Mouse (Mus musculus) kidney, embryonic 14.5 days (tissue): Measurements from ENCODE around the gene Lrrc8c. TPM values are rescaled to one million over a fixed set of nuclear protein-coding genes. Genes with fewer than 3 reads are reported as not detected.

Experiments
- ATAC-seq: fragments of 200-750 bp; cut with Nextera tagmentation; 2 replicates; pipeline ENCODE4 v1.8.0; 2017; ENCODE audit warnings: moderate number of reproducible peaks, mild to moderate bottlenecking, moderate TSS enrichment, moderate library complexity; ENCODE audit not compliant: low FRiP score, low TSS enrichment
- H3K27ac ChIP-seq: fragments of 300-500 bp; sonication (generic); 2 replicates; pipeline ENCODE4 v1.5.1; 2014; ENCODE audit warnings: low read depth, mild to moderate bottlenecking, low read length, moderate library complexity, mixed read lengths
- H3K27me3 ChIP-seq: fragments of 300-500 bp; sonication (generic); 2 replicates; pipeline ENCODE4 v1.6.1; 2014; ENCODE audit warnings: mild to moderate bottlenecking, low read length; ENCODE audit not compliant: control insufficient read depth, insufficient read depth
- H3K36me3 ChIP-seq: fragments of 300-500 bp; sonication (generic); 2 replicates; pipeline ENCODE4 v1.6.1; 2014; ENCODE audit warnings: low read length, mixed read lengths; ENCODE audit not compliant: control insufficient read depth, insufficient read depth
- H3K4me1 ChIP-seq: fragments of 300-500 bp; sonication (generic); 2 replicates; pipeline ENCODE4 v1.6.1; 2014; ENCODE audit warnings: low read length, mixed read lengths; ENCODE audit not compliant: control insufficient read depth, insufficient read depth
- H3K4me2 ChIP-seq: fragments of 300-500 bp; sonication (generic); replicated peaks from 2 replicates; pipeline ENCODE4 v1.6.1; 2014; ENCODE audit warnings: low read depth, mild to moderate bottlenecking, low read length
- H3K4me3 ChIP-seq: fragments of 300-500 bp; sonication (generic); 2 replicates; pipeline ENCODE4 v1.5.1; 2014; ENCODE audit warnings: mild to moderate bottlenecking, low read length
- H3K9ac ChIP-seq: fragments of 300-500 bp; sonication (generic); 2 replicates; pipeline ENCODE4 v1.6.1; 2014; ENCODE audit warnings: low read depth, mild to moderate bottlenecking, low read length, moderate library complexity
- H3K9me3 ChIP-seq: fragments of 300-500 bp; sonication (generic); 2 replicates; pipeline ENCODE4 v1.6.1; 2016; ENCODE audit warnings: low read length; ENCODE audit not compliant: control insufficient read depth
- WGBS: fragments of 180-500 bp; shearing (Covaris S2); extraction: QIAGEN DNeasy Blood & Tissue Kit; methylation state at CpG from one replicate; pipeline ENCODE4 v1.1.7; 2014; 5-methylcytosine and 5-hydroxymethylcytosine counted together
- polyA plus RNA-seq: library from polyadenylated mRNA; unstranded; fragments of >200 nt; fragmentation: Nextera tagmentation; extraction: Ambion mirVana; gene quantifications from 2 replicates; pipeline ENCODE4 v1.2.1, GENCODE M21; 2014

Lrrc8c gene
- polyA plus RNA-seq, 1 experiment from 2014 or later: 13.1 TPM

GRCm38 (mm10) chr5:105517992-105518625, 1.1 kb upstream of the Lrrc8c start:
- H3K9ac ChIP-seq: no peak overlapping the region; the same call in 1 of the 2 replicates
- no peaks in the 10 kb centered on the region for H3K27me3 ChIP-seq
- H3K9me3 ChIP-seq: no peaks in the 10 kb centered on the region
- peak overlapping the region; percentile 52; the same call in 1 of the 2 replicates for H3K27ac ChIP-seq
- H3K36me3 ChIP-seq: no peaks in the 10 kb centered on the region
- peak overlapping the region; percentile 69 for H3K4me3 ChIP-seq
- WGBS: 13% methylated on average over 7 of the region's 7 CpGs
- no peaks in the 10 kb centered on the region for H3K4me1 ChIP-seq
- H3K4me2 ChIP-seq: peak overlapping the region; percentile 95
- ATAC-seq: no peak

DNA sequence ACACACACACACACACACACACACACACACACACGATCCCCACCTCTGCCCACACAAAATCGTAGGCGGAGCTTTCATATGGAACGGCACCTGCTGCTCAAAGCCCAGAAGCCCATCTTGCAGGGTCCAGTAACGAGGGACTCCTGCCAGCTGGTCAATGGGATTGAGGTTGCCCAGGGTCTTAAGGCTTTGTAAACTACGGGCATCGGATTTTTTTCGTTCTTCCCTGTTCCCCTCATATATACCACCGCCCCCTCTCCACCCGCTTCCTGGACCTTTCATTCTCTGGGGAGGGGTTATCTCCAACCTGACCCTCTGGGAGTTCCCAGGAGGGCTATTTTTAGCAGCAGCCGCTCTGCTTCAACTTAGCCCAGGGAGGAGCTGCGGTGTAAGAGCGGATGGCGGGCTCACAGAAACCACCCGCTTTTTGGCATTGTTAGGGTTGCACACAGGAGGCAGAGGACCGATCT, 527 bp upstream of the Lrrc8c start:
- H3K4me2 ChIP-seq: peak overlapping the region; percentile 95
- H3K27ac ChIP-seq: peak overlapping the region; percentile 52; the same call in 1 of the 2 replicates
- no peaks in the 10 kb centered on the region for H3K27me3 ChIP-seq
- H3K4me3 ChIP-seq: peak overlapping the region; percentile 69
- WGBS: 1% methylated on average over 16 of the region's 16 CpGs
- peak overlapping the region; percentile 79 for H3K9ac ChIP-seq
- no peaks in the 10 kb centered on the region for H3K36me3 ChIP-seq
- peak; percentile 60 for ATAC-seq
- H3K9me3 ChIP-seq: no peaks in the 10 kb centered on the region
- H3K4me1 ChIP-seq: no peaks in the 10 kb centered on the region

GRCm38 (mm10) chr5:105519976-105520300, 750 bp downstream of the Lrrc8c start:
- Histone ChIP-seq H3K9me3 (no peaks in the 10 kb centered on the region), H3K4me2 (peak overlapping the region; percentile 95), H3K4me3 (peak overlapping the region; percentile 69), H3K4me1 (no peaks in the 10 kb centered on the region), H3K27me3 (no peaks in the 10 kb centered on the region), H3K36me3 (no peaks in the 10 kb centered on the region), H3K9ac (peak overlapping the region; percentile 79), H3K27ac (no peak overlapping the region)
- no peak for ATAC-seq
- 8% methylated on average over 5 of the region's 5 CpGs for WGBS

DNA sequence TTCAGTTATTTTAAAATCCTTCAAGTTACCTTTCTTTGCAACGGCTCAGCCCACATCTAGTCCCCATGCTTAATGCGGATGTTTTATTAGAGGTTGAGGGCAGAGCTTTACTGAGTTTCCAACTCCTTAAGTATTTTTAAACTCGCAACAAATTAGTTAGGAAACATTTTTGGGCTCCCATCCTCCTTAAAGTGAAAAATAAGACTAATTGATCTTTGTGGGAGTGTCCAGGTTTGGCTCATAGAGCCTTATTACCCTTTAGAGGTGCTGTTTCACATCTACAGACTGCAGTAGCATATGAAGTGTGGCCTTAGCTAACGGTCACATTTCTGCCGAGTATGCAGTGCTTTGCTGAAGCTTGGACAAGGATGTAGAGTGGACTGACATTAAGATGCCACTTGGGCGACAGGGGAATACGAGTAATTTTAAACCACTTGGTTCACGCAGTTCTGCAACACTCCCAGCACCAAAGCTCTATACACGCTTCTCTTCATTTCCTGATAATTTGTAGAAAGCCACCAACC, 1.3 kb downstream of the Lrrc8c start:
- H3K4me1 ChIP-seq: no peaks in the 10 kb centered on the region
- H3K27me3 ChIP-seq: no peaks in the 10 kb centered on the region
- no peaks in the 10 kb centered on the region for H3K9me3 ChIP-seq
- ATAC-seq: no peak
- WGBS: 58% methylated on average over 9 of the region's 9 CpGs
- peak overlapping the region; percentile 95 for H3K4me2 ChIP-seq
- peak overlapping the region; percentile 79; the same call in 1 of the 2 replicates for H3K9ac ChIP-seq
- H3K4me3 ChIP-seq: peak overlapping the region; percentile 69
- no peaks in the 10 kb centered on the region for H3K36me3 ChIP-seq
- H3K27ac ChIP-seq: no peak overlapping the region

DNA sequence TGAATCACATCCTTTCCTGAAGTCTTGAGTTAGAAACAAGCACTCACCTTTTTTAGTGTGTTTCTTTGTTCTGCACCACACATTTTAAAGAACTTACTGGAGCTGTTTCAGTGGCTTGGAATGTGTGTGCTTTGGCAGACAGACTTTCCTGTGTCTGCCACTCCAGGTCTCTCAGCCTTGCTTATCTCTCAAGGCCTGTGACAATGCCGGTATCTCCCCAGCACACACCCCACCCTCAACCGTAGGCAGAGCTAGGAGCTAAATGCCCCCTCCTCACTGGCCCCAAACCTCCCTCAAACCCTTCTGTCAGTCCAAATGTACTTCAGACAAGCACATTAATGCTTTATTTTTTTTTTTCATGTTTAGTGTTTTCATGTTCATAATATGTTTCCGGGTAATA, 4.3 kb downstream of the Lrrc8c start:
- Histone ChIP-seq H3K27me3 (no peaks in the 10 kb centered on the region), H3K9me3 (no peaks in the 10 kb centered on the region), H3K27ac (no peak overlapping the region), H3K9ac (no peak overlapping the region), H3K36me3 (no peaks in the 10 kb centered on the region; the same call in 1 of the 2 replicates), H3K4me2 (no peak overlapping the region), H3K4me1 (no peaks in the 10 kb centered on the region), H3K4me3 (no peak overlapping the region)
- no peak for ATAC-seq
- 72% methylated on average over 3 of the region's 3 CpGs for WGBS

DNA sequence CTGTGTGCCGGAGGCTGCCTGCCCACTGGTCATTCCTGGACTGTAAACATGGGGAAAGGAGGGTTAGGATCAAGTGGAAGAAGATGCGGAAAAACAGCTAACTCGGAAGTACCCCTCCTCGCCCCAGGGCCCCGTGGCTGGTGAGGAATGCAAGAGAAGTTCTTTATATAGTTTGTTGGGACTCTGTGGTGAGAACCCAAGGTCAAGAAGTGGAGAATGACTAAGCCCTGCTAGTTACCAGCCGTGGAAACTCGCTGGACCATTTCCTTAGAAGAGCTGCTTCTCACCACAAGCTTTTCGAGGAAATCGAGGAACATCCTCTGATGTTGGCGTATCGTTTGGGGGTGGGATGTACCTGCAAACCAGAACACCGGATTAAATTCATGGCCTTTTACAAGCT, 5.8 kb downstream of the Lrrc8c start:
- Histone ChIP-seq H3K27ac (no peak overlapping the region), H3K4me1 (no peaks in the 10 kb centered on the region), H3K4me2 (no peak overlapping the region), H3K9ac (no peak overlapping the region), H3K27me3 (no peaks in the 10 kb centered on the region), H3K9me3 (no peaks in the 10 kb centered on the region), H3K36me3 (no peaks in the 10 kb centered on the region; the same call in 1 of the 2 replicates), H3K4me3 (no peak overlapping the region)
- 90% methylated on average over 12 of the region's 12 CpGs for WGBS
- ATAC-seq: no peak

GRCm38 (mm10) chr5:105526107-105526645, 7.0 kb downstream of the Lrrc8c start:
- ATAC-seq: no peak
- Histone ChIP-seq H3K4me3 (no peak overlapping the region), H3K4me1 (no peaks in the 10 kb centered on the region), H3K9ac (no peak overlapping the region), H3K4me2 (no peak overlapping the region), H3K36me3 (no peaks in the 10 kb centered on the region; the same call in 1 of the 2 replicates), H3K27me3 (no peaks in the 10 kb centered on the region), H3K9me3 (no peaks in the 10 kb centered on the region), H3K27ac (no peak overlapping the region)
- WGBS: 87% methylated on average over 4 of the region's 4 CpGs

DNA sequence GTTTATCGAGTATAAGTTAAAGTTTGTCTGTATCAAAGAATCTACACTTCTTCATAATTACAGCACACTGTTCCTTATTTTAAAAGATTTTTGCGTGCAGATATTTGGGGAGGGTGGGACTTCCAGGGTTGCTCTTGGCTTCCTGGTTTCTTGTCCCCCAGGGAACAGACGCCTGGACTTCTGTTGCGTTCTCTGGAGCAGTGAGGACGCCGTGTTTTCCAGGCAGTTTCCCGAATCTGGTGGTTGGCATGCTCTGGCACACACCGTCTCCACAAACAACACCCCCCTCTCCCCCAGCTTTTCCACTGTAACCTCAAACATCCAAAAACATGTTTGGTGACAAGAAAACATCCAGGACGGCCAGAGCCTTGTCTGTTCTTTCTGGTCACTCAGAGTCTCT, 7.6 kb downstream of the Lrrc8c start:
- Histone ChIP-seq H3K36me3 (no peaks in the 10 kb centered on the region; the same call in 1 of the 2 replicates), H3K9ac (no peak overlapping the region), H3K4me2 (no peak overlapping the region), H3K9me3 (no peaks in the 10 kb centered on the region), H3K27ac (no peak overlapping the region), H3K27me3 (no peaks in the 10 kb centered on the region), H3K4me3 (no peak overlapping the region), H3K4me1 (no peaks in the 10 kb centered on the region)
- 85% methylated on average over 9 of the region's 9 CpGs for WGBS
- no peak for ATAC-seq
